19 mouse cellular contexts compared by ENCODE assay signal in the genomic region with DNA sequence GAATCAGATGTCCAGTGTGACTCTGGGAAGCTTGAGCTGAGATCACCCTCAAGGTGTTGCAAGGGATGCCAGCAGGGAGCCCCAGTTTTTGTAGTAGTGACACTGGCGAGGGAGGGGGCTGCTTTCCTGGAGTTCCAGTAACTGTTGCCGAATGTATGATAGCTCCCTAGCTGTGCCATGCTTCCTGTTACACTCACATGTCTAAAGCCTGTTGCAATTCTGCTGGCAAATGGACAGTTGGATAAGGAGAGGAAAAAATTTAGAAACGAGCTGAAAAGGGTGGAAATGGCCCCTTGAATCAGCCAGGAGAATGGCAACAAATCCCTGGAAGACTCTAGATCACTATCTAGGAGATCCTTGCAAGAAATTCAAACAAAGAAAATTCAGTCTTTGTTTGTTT.
"Had no signal": no experiment of that assay in that cellular context is flagged by ENCODE, and none has a peak within 500 bp of the region (broad histone marks: within the 10 kb centered on the region; RNA-seq: fewer than 3 reads in every experiment).

No protein-coding gene starts in this region.

- H3K4me3 ChIP-seq: kidney, embryonic 15.5 days; left cerebral cortex, adult 2 months; liver, embryonic 13.5 days; megakaryocyte, embryonic 14.5 days; midbrain, embryonic 10.5 days; midbrain, embryonic 13.5 days; myocyte; neural tube, embryonic 13.5 days; stomach, embryonic 15.5 days had no signal

- DNase-seq: kidney, adult 11 months; kidney, adult 8-10 months; kidney, postnatal 10 days; kidney, postnatal 36 days; layer of hippocampus, postnatal 36 days; liver, embryonic 13.5 days; lung, embryonic 14.5 days; retina, postnatal 1 day; right cerebral cortex, postnatal 25 days; spleen, adult 18-20 months; thymus, postnatal 25 days had no signal

- H3K4me1 ChIP-seq: liver, embryonic 13.5 days; midbrain, embryonic 10.5 days; midbrain, embryonic 13.5 days; neural tube, embryonic 13.5 days; stomach, embryonic 15.5 days had no signal

- H3K9me3 ChIP-seq: kidney, embryonic 15.5 days; liver, embryonic 13.5 days; megakaryocyte, embryonic 14.5 days; midbrain, embryonic 10.5 days; midbrain, embryonic 13.5 days; neural tube, embryonic 13.5 days; stomach, embryonic 15.5 days had no signal

- H3K27ac ChIP-seq: kidney, embryonic 15.5 days; left cerebral cortex, adult 2 months; liver, embryonic 13.5 days; midbrain, embryonic 10.5 days; midbrain, embryonic 13.5 days; neural tube, embryonic 13.5 days; stomach, embryonic 15.5 days had no signal

- H3K36me3 ChIP-seq: kidney, embryonic 15.5 days; liver, embryonic 13.5 days; midbrain, embryonic 10.5 days; midbrain, embryonic 13.5 days; neural tube, embryonic 13.5 days; stomach, embryonic 15.5 days had no signal

- H3K27me3 ChIP-seq: kidney, embryonic 15.5 days; liver, embryonic 13.5 days; megakaryocyte, embryonic 14.5 days; midbrain, embryonic 13.5 days; neural tube, embryonic 13.5 days; stomach, embryonic 15.5 days had no signal
